Mouse (Mus musculus): ENCODE measurements around the gene Lrrc1.

DNA sequence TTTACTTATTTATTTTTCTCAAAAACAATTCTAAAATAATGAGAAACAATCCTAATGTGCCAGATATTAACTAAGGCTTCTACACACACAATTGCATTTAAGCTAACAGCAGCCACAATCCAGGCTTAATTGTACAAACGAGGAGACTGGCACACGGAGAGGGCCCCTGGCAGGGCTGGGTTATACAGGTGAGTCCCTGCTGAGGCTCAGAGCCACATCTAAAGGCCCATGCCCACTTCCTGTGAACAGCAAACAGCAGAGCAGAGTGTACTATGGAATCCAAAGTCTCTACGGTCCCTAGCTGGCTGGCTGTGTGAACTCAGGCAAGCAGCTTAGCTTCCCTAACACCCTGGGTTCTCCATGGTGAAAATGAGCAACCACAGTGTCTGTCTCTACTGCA is 30.8 kb downstream of the Lrrc1 start:
- TF ChIP-seq EP300 (IDR thresholded peaks at IDR 0.05) (no peak), CTCF (IDR thresholded peaks at IDR 0.05) (no peak)

All from lung, postnatal 0 days (tissue).